Mouse (Mus musculus) thymus, postnatal 14 days (tissue): ENCODE measurements around the gene Epb41l1.
A peak's percentile ranks its signal among the peaks of the same experiment; 100 is the strongest.
"Not testable (repeated sequence)": the region's sequence is repeated elsewhere in the genome, so short reads cannot be mapped to it uniquely, and the experiment has no call there.

ENCODE experiments used
- DNase-seq: peaks from one replicate; pipeline ENCODE4 v3.0.0; 2021

Epb41l1 gene

GRCm38 (mm10) chr2:156490176-156490575 is 69.5 kb downstream of the Epb41l1 start:
- no peak for DNase-seq

- no peak for DNase-seq
Measured at GRCm38 (mm10) chr2:156491796-156492195, 71.1 kb downstream of the Epb41l1 start.

GRCm38 (mm10) chr2:156493766-156494165 is 73.1 kb downstream of the Epb41l1 start:
- DNase-seq = no peak

GRCm38 (mm10) chr2:156494465-156494864 is 73.8 kb downstream of the Epb41l1 start:
- DNase-seq = no peak

- DNase-seq = no peak
Measured at GRCm38 (mm10) chr2:156494875-156495274, 74.2 kb downstream of the Epb41l1 start.

- no peak for DNase-seq
Measured at GRCm38 (mm10) chr2:156496816-156497566, 76.3 kb downstream of the Epb41l1 start.

GRCm38 (mm10) chr2:156497915-156498314 is 77.2 kb downstream of the Epb41l1 start:
- DNase-seq = peak; percentile 48

- DNase-seq = no peak
Measured at GRCm38 (mm10) chr2:156501025-156501424, 80.3 kb downstream of the Epb41l1 start.

- no peak for DNase-seq
Measured at GRCm38 (mm10) chr2:156505533-156505932, 84.8 kb downstream of the Epb41l1 start.

GRCm38 (mm10) chr2:156512028-156512427 is 91.3 kb downstream of the Epb41l1 start:
- DNase-seq = no peak

GRCm38 (mm10) chr2:156512561-156512960 is 91.9 kb downstream of the Epb41l1 start:
- DNase-seq = no peak

GRCm38 (mm10) chr2:156515102-156515501 is 94.4 kb downstream of the Epb41l1 start:
- DNase-seq = no peak

GRCm38 (mm10) chr2:156515565-156516185 is 95.0 kb downstream of the Epb41l1 start:
- peak; percentile 71 for DNase-seq

GRCm38 (mm10) chr2:156516678-156517077 is 96.0 kb downstream of the Epb41l1 start:
- not testable (repeated sequence) for DNase-seq

GRCm38 (mm10) chr2:156518306-156518705 is 97.6 kb downstream of the Epb41l1 start:
- no peak for DNase-seq

- no peak for DNase-seq
Measured at GRCm38 (mm10) chr2:156519584-156519983, 98.9 kb downstream of the Epb41l1 start.

GRCm38 (mm10) chr2:156522994-156523393 is 102.3 kb downstream of the Epb41l1 start:
- DNase-seq = no peak

GRCm38 (mm10) chr2:156524078-156524477 is 103.4 kb downstream of the Epb41l1 start:
- no peak for DNase-seq

- peak; percentile 23 for DNase-seq
Measured at GRCm38 (mm10) chr2:156529726-156530125, 109.0 kb downstream of the Epb41l1 start.

GRCm38 (mm10) chr2:156533160-156533559 is 112.5 kb downstream of the Epb41l1 start:
- DNase-seq = no peak

- DNase-seq = no peak
Measured at GRCm38 (mm10) chr2:156538817-156539555, 118.3 kb downstream of the Epb41l1 start.

- no peak for DNase-seq
Measured at GRCm38 (mm10) chr2:156540991-156541390, 120.3 kb downstream of the Epb41l1 start.

- no peak for DNase-seq
Measured at GRCm38 (mm10) chr2:156542410-156542809, 121.7 kb downstream of the Epb41l1 start.

GRCm38 (mm10) chr2:156543804-156544203 is 123.1 kb downstream of the Epb41l1 start:
- no peak for DNase-seq
